Mouse (Mus musculus) forebrain, embryonic 16.5 days (tissue): ENCODE measurements around the gene Zfp93. TPM values are rescaled to one million over a fixed set of nuclear protein-coding genes. Genes with fewer than 3 reads are reported as not detected.
A peak's percentile ranks its signal among the peaks of the same experiment; 100 is the strongest.
"Not testable (repeated sequence)": the region's sequence is repeated elsewhere in the genome, so short reads cannot be mapped to it uniquely, and the experiment has no call there.

ENCODE experiments used
- ATAC-seq: fragments of 200-750 bp; cut with Nextera tagmentation; 2 replicates; pipeline ENCODE4 v1.8.0; 2017; ENCODE audit warnings: mild to moderate bottlenecking, moderate library complexity
- H3K27ac ChIP-seq: fragments of 300-500 bp; sonication (generic); 2 replicates; pipeline ENCODE4 v1.5.1; 2014; ENCODE audit warnings: low read length, control low read depth
- H3K27me3 ChIP-seq: fragments of 300-500 bp; sonication (generic); replicated peaks from 2 replicates; pipeline ENCODE4 v1.6.1; 2014; ENCODE audit warnings: low read length; ENCODE audit not compliant: control insufficient read depth, insufficient read depth
- H3K36me3 ChIP-seq: fragments of 300-500 bp; sonication (generic); 2 replicates; pipeline ENCODE4 v1.6.1; 2014; ENCODE audit not compliant: control insufficient read depth, insufficient read depth
- H3K4me1 ChIP-seq: fragments of 300-500 bp; sonication (generic); replicated peaks from 2 replicates; pipeline ENCODE4 v1.6.1; 2014; ENCODE audit warnings: low read length; ENCODE audit not compliant: control insufficient read depth, insufficient read depth
- H3K4me2 ChIP-seq: fragments of 300-500 bp; sonication (generic); 2 replicates; pipeline ENCODE4 v1.6.1; 2014; ENCODE audit warnings: mild to moderate bottlenecking, low read length, control low read depth
- H3K4me3 ChIP-seq: fragments of 300-500 bp; sonication (generic); replicated peaks from 2 replicates; pipeline ENCODE4 v1.5.1; 2014; ENCODE audit warnings: mild to moderate bottlenecking, low read length, control low read depth
- H3K9ac ChIP-seq: fragments of 300-500 bp; sonication (generic); replicated peaks from 2 replicates; pipeline ENCODE4 v1.6.1; 2014; ENCODE audit warnings: low read depth, low read length, control low read depth
- H3K9me3 ChIP-seq: fragments of 300-500 bp; sonication (generic); 2 replicates; pipeline ENCODE4 v1.6.1; 2016; ENCODE audit warnings: low read length; ENCODE audit not compliant: control insufficient read depth
- WGBS: fragments of 180-500 bp; shearing (Covaris S2); extraction: QIAGEN DNeasy Blood & Tissue Kit; methylation state at CpG from one replicate; pipeline ENCODE4 v1.1.7; 2014; 5-methylcytosine and 5-hydroxymethylcytosine counted together
- polyA plus RNA-seq: library from polyadenylated mRNA; unstranded; fragments of >200 nt; fragmentation: Nextera tagmentation; extraction: Ambion mirVana; gene quantifications from 2 replicates; pipeline ENCODE4 v1.2.1, GENCODE M21; 2015

Zfp93 gene
- polyA plus RNA-seq, 1 experiment from 2014 or later = 11.7 TPM

DNA sequence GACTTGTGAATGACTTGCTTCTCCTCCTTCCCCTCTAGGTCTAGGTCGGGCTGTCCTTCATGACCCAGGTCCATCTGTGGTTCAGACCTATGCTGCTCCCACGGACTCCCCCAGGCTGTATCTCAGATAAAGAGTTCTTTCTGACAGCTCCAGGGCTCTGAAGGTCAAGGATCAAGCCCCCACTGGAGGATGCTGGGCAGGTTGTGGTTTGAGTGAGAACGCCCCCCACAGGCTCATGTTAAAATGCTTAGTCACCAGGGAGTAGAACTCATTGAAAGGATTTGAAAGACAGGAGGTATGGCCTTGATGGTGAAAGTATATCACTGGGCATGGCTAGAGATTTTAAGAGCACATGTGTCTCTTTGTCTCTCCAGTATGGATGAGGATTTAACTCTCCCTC is 964 bp upstream of the Zfp93 start:
- no peak overlapping the region for H3K27ac ChIP-seq
- 85% methylated on average over 3 of the region's 3 CpGs for WGBS
- no peak overlapping the region; the same call in 1 of the 2 replicates for H3K4me2 ChIP-seq
- H3K4me3 ChIP-seq = no peak overlapping the region; the same call in 1 of the 2 replicates
- H3K36me3 ChIP-seq = no peaks in the 10 kb centered on the region
- no peaks in the 10 kb centered on the region for H3K9me3 ChIP-seq
- no peak for ATAC-seq
- no peak overlapping the region; the same call in 1 of the 2 replicates for H3K9ac ChIP-seq
- H3K4me1 ChIP-seq = peaks cover 7% of the 10 kb centered on the region
- no peaks in the 10 kb centered on the region for H3K27me3 ChIP-seq

DNA sequence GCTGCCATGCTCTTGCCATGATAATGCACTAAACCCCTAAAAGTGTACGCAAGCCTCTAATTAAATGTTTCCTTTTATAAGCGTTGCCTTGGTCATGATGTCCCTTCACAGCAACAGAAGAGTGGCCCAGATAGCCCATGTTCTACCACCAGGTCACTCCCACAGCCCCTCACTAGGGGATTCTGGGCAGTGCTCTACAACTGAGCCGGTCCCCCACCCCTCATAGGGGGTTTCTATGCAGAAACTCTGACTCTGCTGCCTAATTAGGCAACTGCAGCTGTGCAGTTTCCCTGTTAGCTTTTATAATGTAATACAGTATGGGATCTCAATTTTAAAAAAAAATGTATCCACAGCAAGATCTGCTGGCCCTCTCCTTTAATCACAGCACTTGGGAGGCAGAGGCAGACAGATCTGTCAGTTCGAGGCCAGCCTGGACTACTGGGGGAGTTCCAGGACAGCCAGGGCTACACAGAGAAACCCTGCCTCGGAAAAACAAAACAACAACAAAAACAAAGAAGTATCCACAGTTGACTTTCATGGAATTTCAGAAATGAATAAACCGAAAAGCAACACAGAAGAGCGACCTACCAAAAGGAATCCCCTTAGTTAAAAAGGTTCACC is 443 bp upstream of the Zfp93 start:
- Histone ChIP-seq H3K27ac (no peak overlapping the region), H3K36me3 (peaks cover 5% of the 10 kb centered on the region; the same call in 1 of the 2 replicates), H3K4me1 (peaks cover 7% of the 10 kb centered on the region), H3K27me3 (no peaks in the 10 kb centered on the region), H3K9ac (peak overlapping the region; percentile 95), H3K9me3 (no peaks in the 10 kb centered on the region), H3K4me2 (peak overlapping the region; percentile 92), H3K4me3 (peak overlapping the region; percentile 83)
- WGBS = 33% methylated on average over 7 of the region's 7 CpGs
- ATAC-seq = peak; percentile 58

DNA sequence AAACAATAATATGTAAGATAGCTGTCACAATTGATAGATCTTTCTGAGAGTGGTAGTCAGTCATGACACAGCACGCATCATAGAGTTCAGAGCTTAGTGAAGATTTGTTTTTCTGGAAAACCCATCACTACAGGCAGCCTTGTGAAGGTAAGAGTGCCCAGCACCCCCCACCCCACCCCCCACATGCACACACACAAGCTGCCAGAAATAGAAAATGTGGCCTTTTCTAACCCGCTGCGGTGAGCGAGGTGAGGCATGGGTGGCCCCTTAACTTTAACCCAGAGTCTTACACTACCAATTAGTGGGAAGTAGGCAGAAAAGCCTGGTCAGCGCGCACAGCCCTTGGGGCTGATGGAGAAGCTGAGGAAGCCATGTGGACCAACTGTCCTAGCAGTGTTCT is 971 bp downstream of the Zfp93 start:
- Histone ChIP-seq H3K4me1 (peaks cover 7% of the 10 kb centered on the region), H3K27me3 (no peaks in the 10 kb centered on the region), H3K9ac (no peak overlapping the region), H3K36me3 (peaks cover 8% of the 10 kb centered on the region; the same call in 1 of the 2 replicates), H3K4me2 (no peak overlapping the region), H3K9me3 (no peaks in the 10 kb centered on the region), H3K27ac (no peak overlapping the region), H3K4me3 (no peak overlapping the region)
- no peak for ATAC-seq
- WGBS = 91% methylated on average over 6 of the region's 6 CpGs

DNA sequence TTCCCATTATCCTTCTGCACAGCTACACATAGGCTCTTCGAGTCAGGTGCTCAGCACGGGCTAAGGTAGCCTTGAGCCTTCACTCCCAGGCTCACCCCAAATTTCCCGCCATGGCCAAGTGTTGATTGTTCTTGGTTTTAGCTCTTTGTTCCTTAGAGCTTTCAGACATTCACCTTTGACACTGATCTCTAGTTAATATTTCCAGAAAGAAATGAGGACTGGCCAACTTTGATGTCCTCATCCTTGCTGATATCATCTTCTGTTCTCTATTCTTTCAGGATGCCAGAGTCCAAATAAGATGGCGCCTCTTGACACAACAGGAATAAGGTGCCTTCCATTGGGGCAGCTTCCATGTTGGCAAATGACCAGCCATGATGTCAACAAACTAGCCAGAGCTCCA is 4.2 kb downstream of the Zfp93 start:
- no peak overlapping the region for H3K4me3 ChIP-seq
- H3K9me3 ChIP-seq = no peaks in the 10 kb centered on the region
- H3K36me3 ChIP-seq = peaks cover 8% of the 10 kb centered on the region; the same call in 1 of the 2 replicates
- H3K9ac ChIP-seq = no peak overlapping the region
- H3K4me2 ChIP-seq = no peak overlapping the region
- no peaks in the 10 kb centered on the region for H3K27me3 ChIP-seq
- H3K4me1 ChIP-seq = peaks cover 6% of the 10 kb centered on the region
- ATAC-seq = no peak
- H3K27ac ChIP-seq = no peak overlapping the region
- 98% methylated on average over 4 of the region's 4 CpGs for WGBS

DNA sequence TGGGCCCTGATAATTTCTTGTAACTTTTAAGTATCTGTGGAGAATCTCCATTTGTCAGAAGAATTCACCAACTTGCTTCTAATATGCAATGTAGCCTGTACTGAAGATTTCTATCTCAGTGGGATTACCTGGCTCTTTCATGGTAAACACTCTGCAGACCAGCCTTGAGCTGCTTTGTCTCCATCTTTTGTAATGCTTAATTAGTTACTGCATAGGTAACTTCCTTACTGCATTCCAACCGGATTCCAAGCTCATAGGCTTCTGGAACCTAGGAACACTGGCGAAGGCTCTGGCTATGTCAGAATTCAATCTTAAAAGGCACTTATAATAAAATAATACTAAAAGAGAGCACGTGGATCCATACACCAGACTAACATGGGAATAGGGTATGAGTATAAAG is 8.6 kb downstream of the Zfp93 start:
- H3K4me3 ChIP-seq, H3K27me3 ChIP-seq, H3K4me2 ChIP-seq, H3K36me3 ChIP-seq, H3K9ac ChIP-seq, H3K9me3 ChIP-seq, H3K4me1 ChIP-seq, ATAC-seq, H3K27ac ChIP-seq: not testable (repeated sequence)
- WGBS = 81% methylated on average over 3 of the region's 3 CpGs

DNA sequence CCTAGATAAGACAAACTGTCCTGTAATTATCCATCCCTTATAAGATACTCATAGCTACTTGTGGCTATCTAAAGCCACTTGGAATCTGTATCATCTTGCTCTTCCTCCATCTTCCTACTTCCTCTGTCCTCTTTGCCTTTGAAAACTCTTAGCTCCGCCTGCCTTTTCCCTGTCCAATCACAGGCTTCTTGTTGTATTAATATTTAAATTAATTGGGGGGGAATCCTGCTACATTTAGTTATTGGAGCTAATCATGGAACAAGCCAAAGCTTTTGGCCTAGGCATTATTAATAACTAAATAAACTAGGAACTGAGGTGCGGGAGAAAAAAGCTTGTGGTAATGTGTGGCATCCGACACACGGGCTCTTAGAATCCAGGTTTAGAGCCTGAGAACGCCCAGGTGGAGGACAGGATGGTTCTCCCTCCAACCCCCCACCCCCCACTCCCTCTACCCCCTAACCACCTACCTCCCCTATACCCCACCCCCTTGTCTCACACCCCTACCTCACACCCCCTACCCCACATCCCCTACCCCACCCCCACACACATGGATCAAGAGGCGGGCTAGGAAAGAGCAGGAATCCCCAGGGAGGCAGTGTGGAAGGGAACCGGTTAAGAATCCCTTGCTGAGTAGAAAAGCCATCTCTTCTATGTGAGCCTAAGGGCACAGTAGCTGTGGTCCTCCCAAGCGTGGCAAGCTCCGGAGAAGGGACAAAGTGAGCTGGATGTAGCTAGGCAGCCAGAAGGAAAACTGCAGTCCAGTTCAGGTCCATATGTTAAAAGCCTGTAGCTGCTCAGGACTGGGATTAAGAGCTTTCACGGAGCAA is 10.0 kb downstream of the Zfp93 start:
- Histone ChIP-seq H3K9ac (no peak overlapping the region), H3K27ac (no peak overlapping the region), H3K27me3 (no peaks in the 10 kb centered on the region), H3K9me3 (no peaks in the 10 kb centered on the region), H3K4me3 (no peak overlapping the region), H3K4me2 (no peak overlapping the region), H3K4me1 (no peaks in the 10 kb centered on the region), H3K36me3 (no peaks in the 10 kb centered on the region)
- WGBS = 62% methylated on average over 10 of the region's 10 CpGs
- no peak for ATAC-seq

DNA sequence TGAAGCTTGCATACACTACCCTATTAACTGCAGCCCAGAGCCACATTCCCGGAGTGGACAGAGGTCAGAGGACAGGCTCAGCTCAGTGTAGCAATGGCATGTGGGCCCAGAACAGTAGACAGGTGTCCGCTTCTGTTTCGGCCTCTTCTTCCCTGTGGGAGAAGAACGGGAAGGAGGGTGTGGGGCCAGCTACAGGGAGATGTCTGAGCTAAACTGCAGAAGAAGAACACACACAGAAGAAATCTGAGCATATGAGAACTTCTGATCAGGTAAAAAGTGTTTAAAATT is 10.6 kb downstream of the Zfp93 start:
- H3K4me1 ChIP-seq = no peaks in the 10 kb centered on the region
- H3K9me3 ChIP-seq = no peaks in the 10 kb centered on the region
- H3K9ac ChIP-seq = no peak overlapping the region
- H3K36me3 ChIP-seq = no peaks in the 10 kb centered on the region
- H3K4me3 ChIP-seq = no peak overlapping the region
- no peak overlapping the region for H3K4me2 ChIP-seq
- no peaks in the 10 kb centered on the region for H3K27me3 ChIP-seq
- H3K27ac ChIP-seq = no peak overlapping the region
- ATAC-seq = no peak
- 56% methylated on average over 4 of the region's 4 CpGs for WGBS

DNA sequence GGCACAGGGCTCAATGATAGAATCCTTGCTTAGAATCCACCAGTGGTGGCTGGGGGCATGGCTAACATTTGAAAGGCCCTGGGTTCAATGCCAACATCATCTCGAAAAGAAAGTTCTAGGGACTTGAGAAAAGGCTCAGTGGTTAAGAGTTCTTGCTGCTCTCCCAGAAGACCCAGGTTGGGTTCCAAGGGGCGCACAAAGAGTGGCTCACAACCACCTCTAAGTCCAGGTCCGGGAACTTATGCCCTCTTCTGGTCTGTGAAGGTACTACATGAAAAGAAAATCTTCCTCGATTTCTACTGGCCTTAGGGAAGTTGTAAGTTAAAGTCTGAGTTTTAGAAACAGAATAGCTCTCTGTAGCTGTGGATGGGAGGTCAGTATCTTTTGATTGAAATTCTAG is 15.9 kb downstream of the Zfp93 start:
- Histone ChIP-seq H3K27me3 (no peaks in the 10 kb centered on the region), H3K4me1 (no peaks in the 10 kb centered on the region), H3K27ac (no peak overlapping the region), H3K4me3 (no peak overlapping the region), H3K9ac (no peak overlapping the region), H3K9me3 (no peaks in the 10 kb centered on the region), H3K36me3 (peaks cover 16% of the 10 kb centered on the region), H3K4me2 (no peak overlapping the region)
- WGBS = 52% methylated on average over 4 of the region's 4 CpGs
- no peak for ATAC-seq

DNA sequence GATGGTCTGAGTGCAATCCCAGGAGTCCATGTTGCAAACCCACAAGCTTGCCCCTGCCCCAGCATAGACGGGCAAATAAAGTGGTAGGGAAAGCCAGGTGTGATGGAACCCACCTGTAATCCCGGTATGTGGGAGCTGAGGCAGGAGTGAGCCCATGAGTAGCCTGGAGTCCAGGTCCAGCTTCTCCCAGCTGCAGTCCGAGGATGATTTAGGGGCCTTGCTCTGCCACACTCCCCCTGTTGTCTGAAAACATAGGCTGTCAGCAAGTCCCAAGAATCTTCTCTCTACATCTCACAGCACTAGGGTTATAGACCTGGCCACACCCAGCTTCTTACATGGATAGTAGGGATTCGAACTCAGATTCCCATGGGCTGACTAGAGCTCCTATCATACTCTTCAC is 16.7 kb downstream of the Zfp93 start:
- Histone ChIP-seq H3K4me3 (no peak overlapping the region), H3K27ac (no peak overlapping the region), H3K9me3 (no peaks in the 10 kb centered on the region), H3K4me2 (no peak overlapping the region), H3K27me3 (no peaks in the 10 kb centered on the region), H3K36me3 (peaks cover 24% of the 10 kb centered on the region), H3K4me1 (no peaks in the 10 kb centered on the region), H3K9ac (no peak overlapping the region)
- 84% methylated on average over 4 of the region's 4 CpGs for WGBS
- no peak for ATAC-seq
